Mouse (Mus musculus) lung, postnatal 36 days (tissue): Measurements from ENCODE around the gene Cbwd1.
"Not testable (repeated sequence)": the region's sequence is repeated elsewhere in the genome, so short reads cannot be mapped to it uniquely, and the experiment has no call there.

Source experiments
- DNase-seq: peaks from one replicate; pipeline ENCODE4 v3.0.0; 2022; ENCODE audit warnings: mixed read lengths

Gene Cbwd1

GRCm38 (mm10) chr19:24896536-24896935 lies 64.9 kb downstream of the Cbwd1 start:
- DNase-seq: no peak

GRCm38 (mm10) chr19:24886888-24887287 lies 74.5 kb downstream of the Cbwd1 start:
- no peak for DNase-seq

- DNase-seq: peak; percentile 79
Observed at GRCm38 (mm10) chr19:24885504-24885903, 75.9 kb downstream of the Cbwd1 start.

- no peak for DNase-seq
Observed at GRCm38 (mm10) chr19:24881237-24881636, 80.2 kb downstream of the Cbwd1 start.

GRCm38 (mm10) chr19:24875129-24875870 lies 86.1 kb downstream of the Cbwd1 start, which contains the start of gene Gm10053:
Gm10053 (plus strand) TSS chr19:24875686.
- DNase-seq: not testable (repeated sequence)

- DNase-seq: no peak
Observed at GRCm38 (mm10) chr19:24873873-24874272, 87.5 kb downstream of the Cbwd1 start.

- peak; percentile 65 for DNase-seq
Observed at GRCm38 (mm10) chr19:24871037-24871635, 90.3 kb downstream of the Cbwd1 start.
